Mouse (Mus musculus): ENCODE data around the gene Abcb11. TPM values are rescaled to one million over a fixed set of nuclear protein-coding genes. Genes with fewer than 3 reads are reported as not detected.

Gene Abcb11
- total RNA-seq, 1 experiment from 2014 or later = 29.4 TPM

Other genes starting within 250 kb of the Abcb11 start
- 10.5 and 11.4 TPM in 2 replicates for gene Nostrin, start 206.8 kb downstream of the Abcb11 start, total RNA-seq (2021)
- gene Spc25, start 136.4 kb downstream of the Abcb11 start, total RNA-seq (2021) = 12.3 and 15.6 TPM in 2 replicates
- not detected in 2 replicates for gene G6pc2, start 131.5 kb downstream of the Abcb11 start, total RNA-seq (2021)
- gene Dhrs9, start 37.8 kb upstream of the Abcb11 start, total RNA-seq (2021) = 5.0 and 11.0 TPM in 2 replicates
- gene Lrp2, start 243.4 kb upstream of the Abcb11 start, total RNA-seq (2021) = 0.78 and 0.83 TPM in 2 replicates